Comparison of ENCODE assay signal across 7 mouse cellular contexts in the genomic region with DNA sequence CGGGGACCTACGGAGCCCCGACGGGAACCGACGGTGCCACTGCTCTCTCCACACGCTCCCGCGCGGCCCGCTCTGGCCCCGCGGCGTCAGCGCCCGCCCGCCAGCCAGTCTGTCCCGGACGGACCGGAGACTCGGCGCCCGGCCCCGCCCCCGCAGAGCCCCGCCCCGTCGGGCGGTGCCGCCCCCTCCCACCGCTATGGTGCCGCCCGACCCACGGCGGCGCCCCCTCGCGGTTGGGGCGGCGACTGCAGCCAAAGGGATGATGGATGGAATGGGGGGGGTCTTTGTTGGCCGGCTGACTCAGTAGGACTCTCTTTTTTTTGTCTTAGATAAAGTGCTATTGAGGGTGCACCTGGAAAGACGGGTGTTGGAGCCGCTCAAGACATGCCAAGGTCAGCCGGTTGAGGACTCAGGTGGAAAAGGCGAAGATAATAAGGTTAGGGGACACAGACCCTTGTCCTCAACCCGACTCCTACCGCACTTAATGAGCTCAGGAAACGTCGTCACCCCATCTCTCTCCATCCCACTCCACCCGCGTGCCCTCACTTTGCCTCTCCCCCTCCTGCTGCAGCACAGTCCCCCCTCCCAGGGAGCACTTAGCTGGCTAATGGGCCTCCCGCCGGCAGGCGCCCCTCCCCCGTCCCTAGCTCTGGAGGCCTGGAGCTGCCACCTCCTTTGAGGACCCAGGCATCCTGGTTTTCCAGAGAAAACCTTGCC. TPM values are rescaled to one million over a fixed set of nuclear protein-coding genes. Genes with fewer than 3 reads are reported as not detected.
DNase-seq lines count a peak whose midpoint lies in the region; ATAC-seq and TF ChIP-seq lines count a peak whose summit lies in the region.

No protein-coding gene starts in this region.

- H3K9me3 ChIP-seq in ES-Bruce4 (replicated peaks; ENCODE audit: control insufficient read depth, insufficient read depth, low read length, poor library complexity, severe bottlenecking), result no peaks in the 10 kb centered on the region
- no peaks in the 10 kb centered on the region for H3K9me3 ChIP-seq in forebrain, embryonic 14.5 days (replicated peaks; ENCODE audit: control insufficient read depth, low read length)
- no peaks in the 10 kb centered on the region for H3K9me3 ChIP-seq in hindbrain, embryonic 11.5 days (ENCODE audit: control insufficient read depth, low read length)
- no peaks in the 10 kb centered on the region for H3K9me3 ChIP-seq in limb, embryonic 14.5 days (ENCODE audit: control insufficient read depth, low read length)
- H3K9me3 ChIP-seq in midbrain, embryonic 13.5 days, result no peaks in the 10 kb centered on the region

- peak overlapping the region; percentile 66 for H3K9ac ChIP-seq in ES-Bruce4 (ENCODE audit: low read depth, poor library complexity, severe bottlenecking)
- peak overlapping the region; percentile 51; the same call in 1 of the 2 replicates for H3K9ac ChIP-seq in forebrain, embryonic 14.5 days (ENCODE audit: low read length)
- peak overlapping the region; percentile 61; the same call in 1 of the 2 replicates for H3K9ac ChIP-seq in hindbrain, embryonic 11.5 days (ENCODE audit: low read depth, low read length)
- peak overlapping the region; percentile 63 for H3K9ac ChIP-seq in limb, embryonic 14.5 days (ENCODE audit: low read depth, low read length, severe bottlenecking)
- peak overlapping the region; percentile 57 for H3K9ac ChIP-seq in midbrain, embryonic 13.5 days (replicated peaks)

- peak overlapping the region; percentile 46 for H3K4me2 ChIP-seq in forebrain, embryonic 14.5 days (ENCODE audit: low read length)
- H3K4me2 ChIP-seq in hindbrain, embryonic 11.5 days (replicated peaks; ENCODE audit: low read depth, low read length), result peak overlapping the region; percentile 54
- H3K4me2 ChIP-seq in limb, embryonic 14.5 days (replicated peaks; ENCODE audit: low read depth, low read length, severe bottlenecking), result peak overlapping the region; percentile 61
- H3K4me2 ChIP-seq in midbrain, embryonic 13.5 days (replicated peaks), result peak overlapping the region; percentile 49

- under 1% methylated on average over 55 of the region's 55 CpGs for WGBS in forebrain, embryonic 14.5 days
- WGBS in hindbrain, embryonic 11.5 days, result under 1% methylated on average over 38 of the region's 55 CpGs
- WGBS in limb, embryonic 14.5 days, result under 1% methylated on average over 44 of the region's 55 CpGs
- WGBS in midbrain, embryonic 13.5 days, result 2% methylated on average over 52 of the region's 55 CpGs

- peak overlapping the region; percentile 44 for H3K27ac ChIP-seq in ES-Bruce4 (ENCODE audit: insufficient read depth, low read length)
- H3K27ac ChIP-seq in forebrain, embryonic 14.5 days (ENCODE audit: low read depth, low read length), result no peak overlapping the region
- no peak overlapping the region for H3K27ac ChIP-seq in hindbrain, embryonic 11.5 days (ENCODE audit: low read depth, low read length)
- no peak overlapping the region for H3K27ac ChIP-seq in limb, embryonic 14.5 days (replicated peaks; ENCODE audit: low read depth, low read length)
- no peak overlapping the region for H3K27ac ChIP-seq in midbrain, embryonic 13.5 days
- no peak overlapping the region for H3K27ac ChIP-seq in testis, adult 2 months (ENCODE audit: control insufficient read depth, insufficient read depth, low read depth, low read length)

- peak overlapping the region; percentile 96 for H3K4me3 ChIP-seq in ES-Bruce4 (ENCODE audit: low read depth, low read length)
- peak overlapping the region; percentile 33 for H3K4me3 ChIP-seq in forebrain, embryonic 14.5 days (ENCODE audit: low read depth, low read length)
- H3K4me3 ChIP-seq in hindbrain, embryonic 11.5 days (ENCODE audit: low read depth, low read length), result peak overlapping the region; percentile 38
- peak overlapping the region; percentile 61 for H3K4me3 ChIP-seq in limb, embryonic 14.5 days (replicated peaks; ENCODE audit: low read length)
- H3K4me3 ChIP-seq in midbrain, embryonic 13.5 days (replicated peaks), result peak overlapping the region; percentile 38
- peak overlapping the region; percentile 82 for H3K4me3 ChIP-seq in testis, adult 2 months (ENCODE audit: control insufficient read depth, low read depth, low read length)

- ATAC-seq in forebrain, embryonic 14.5 days, result peak; percentile 22
- peak; percentile 20; the same call in 1 of the 2 replicates for ATAC-seq in hindbrain, embryonic 11.5 days (ENCODE audit: low FRiP score)
- peak; percentile 73 for ATAC-seq in limb, embryonic 14.5 days (ENCODE audit: low FRiP score, low read depth)
- peak; percentile 21; the same call in 1 of the 2 replicates for ATAC-seq in midbrain, embryonic 13.5 days

- peak; percentile 58 for TF ChIP-seq CTCF in ES-Bruce4 (IDR thresholded peaks at IDR 0.05; ENCODE audit: low read depth, low read length)
- peak; percentile 70 for TF ChIP-seq CTCF in testis, adult 2 months (IDR thresholded peaks at IDR 0.05; ENCODE audit: control insufficient read depth, insufficient read depth, insufficient replicate concordance, low read depth, low read length)

- H3K36me3 ChIP-seq in ES-Bruce4 (ENCODE audit: control insufficient read depth, insufficient read depth, low read length, poor library complexity, severe bottlenecking), result peaks cover 6% of the 10 kb centered on the region
- no peaks in the 10 kb centered on the region for H3K36me3 ChIP-seq in forebrain, embryonic 14.5 days (ENCODE audit: control insufficient read depth, insufficient read depth, low read length)
- H3K36me3 ChIP-seq in hindbrain, embryonic 11.5 days (ENCODE audit: control insufficient read depth, insufficient read depth, low read length), result no peaks in the 10 kb centered on the region
- peaks cover 18% of the 10 kb centered on the region for H3K36me3 ChIP-seq in limb, embryonic 14.5 days (ENCODE audit: control insufficient read depth, insufficient read depth, low read length)
- H3K36me3 ChIP-seq in midbrain, embryonic 13.5 days, result no peaks in the 10 kb centered on the region
- no peaks in the 10 kb centered on the region for H3K36me3 ChIP-seq in testis, adult 2 months (ENCODE audit: control insufficient read depth, insufficient read depth, low read length)

- no peak for TF ChIP-seq POLR2A in ES-Bruce4 (IDR thresholded peaks at IDR 0.05; ENCODE audit: insufficient read depth, low read length)
- peak; percentile 69; the same call in 1 of the 2 replicates for TF ChIP-seq POLR2A in limb, embryonic 14.5 days (IDR thresholded peaks at IDR 0.05; ENCODE audit: borderline replicate concordance, extremely low read depth, insufficient read depth, insufficient read length)
- no peak for TF ChIP-seq POLR2A in testis, adult 2 months (IDR thresholded peaks at IDR 0.05; ENCODE audit: control insufficient read depth, low read depth, low read length)

- peaks cover 12% of the 10 kb centered on the region for H3K4me1 ChIP-seq in ES-Bruce4 (ENCODE audit: control insufficient read depth, insufficient read depth, low read length)
- peaks cover 10% of the 10 kb centered on the region for H3K4me1 ChIP-seq in forebrain, embryonic 14.5 days (ENCODE audit: control insufficient read depth, insufficient read depth, low read length)
- H3K4me1 ChIP-seq in hindbrain, embryonic 11.5 days (replicated peaks; ENCODE audit: control insufficient read depth, insufficient read depth, low read length), result peaks cover 5% of the 10 kb centered on the region
- peaks cover 21% of the 10 kb centered on the region for H3K4me1 ChIP-seq in limb, embryonic 14.5 days (ENCODE audit: control insufficient read depth, insufficient read depth, low read length)
- H3K4me1 ChIP-seq in midbrain, embryonic 13.5 days (replicated peaks), result peaks cover 21% of the 10 kb centered on the region
- H3K4me1 ChIP-seq in testis, adult 2 months (ENCODE audit: control insufficient read depth, insufficient read depth, low read length), result peaks cover 24% of the 10 kb centered on the region

- TF ChIP-seq EP300 in ES-Bruce4 (IDR thresholded peaks at IDR 0.05; ENCODE audit: insufficient read depth, low read depth, low read length), result 0 out of 2 replicates have a peak, but pooled peaks have one; percentile 33

- peak; percentile 89 for DNase-seq in adrenal gland, adult 2 months
- DNase-seq in forebrain, embryonic 14.5 days (ENCODE audit: low spot score), result peak; percentile 49
- DNase-seq in hindbrain, embryonic 11.5 days (ENCODE audit: low spot score), result peak; percentile 77
- peak; percentile 30 for DNase-seq in limb, embryonic 14.5 days (ENCODE audit: low spot score)

- no peaks in the 10 kb centered on the region for H3K27me3 ChIP-seq in ES-Bruce4 (ENCODE audit: control insufficient read depth, insufficient read depth, low read length, poor library complexity, severe bottlenecking)
- no peaks in the 10 kb centered on the region for H3K27me3 ChIP-seq in forebrain, embryonic 14.5 days (replicated peaks; ENCODE audit: control insufficient read depth, insufficient read depth, low read length)
- H3K27me3 ChIP-seq in hindbrain, embryonic 11.5 days (ENCODE audit: control insufficient read depth, insufficient read depth, low read length), result peaks cover 8% of the 10 kb centered on the region
- no peaks in the 10 kb centered on the region for H3K27me3 ChIP-seq in limb, embryonic 14.5 days (ENCODE audit: control insufficient read depth, insufficient read depth, low read length)
- peaks cover 40% of the 10 kb centered on the region for H3K27me3 ChIP-seq in midbrain, embryonic 13.5 days
- no peaks in the 10 kb centered on the region for H3K27me3 ChIP-seq in testis, adult 2 months (ENCODE audit: control insufficient read depth, insufficient read depth, low read length)

RNA-seq across cellular contexts. Expression of gene Ppp1r14b, which starts 4.9 kb away (rescaled TPM):
- polyA plus RNA-seq in ES-Bruce4 (2011; ENCODE audit: insufficient read depth, insufficient read length, low read depth, missing spikeins), result 151 and 166 TPM in 2 replicates
- 100 to 1,000 TPM; 123 to 288 TPM for total RNA-seq in adrenal gland, adult 2 months (2021)
- polyA plus RNA-seq in adrenal gland, adult 2 months (2012; rRNA removed), result 156 and 181 TPM in 2 replicates
- polyA plus RNA-seq in forebrain, embryonic 14.5 days (2014; fragmentation: Nextera tagmentation; extraction: Ambion mirVana), result 180 and 194 TPM in 2 replicates
- 180 and 249 TPM in 2 replicates for polyA plus RNA-seq in hindbrain, embryonic 11.5 days (2014; fragmentation: Nextera tagmentation; extraction: Ambion mirVana)
- 277 and 304 TPM in 2 replicates for polyA plus RNA-seq in limb, embryonic 14.5 days (2012; rRNA removed)
- polyA plus RNA-seq in limb, embryonic 14.5 days (2014; fragmentation: Nextera tagmentation; extraction: Ambion mirVana), result 249 and 282 TPM in 2 replicates
- 116 and 151 TPM in 2 replicates for polyA plus RNA-seq in midbrain, embryonic 13.5 days (2015; fragmentation: Nextera tagmentation; extraction: Ambion mirVana)
- polyA plus RNA-seq in testis, adult 2 months (2012; rRNA removed), result 139 and 154 TPM in 2 replicates

RNA-seq across cellular contexts. Expression of gene Plcb3, which starts 6.4 kb away (rescaled TPM):
- polyA plus RNA-seq in ES-Bruce4 (2011; ENCODE audit: insufficient read depth, insufficient read length, low read depth, missing spikeins), result 42.4 and 45.6 TPM in 2 replicates
- 10 to 100 TPM; 34.1 to 47.8 TPM for total RNA-seq in adrenal gland, adult 2 months (2021)
- polyA plus RNA-seq in adrenal gland, adult 2 months (2012; rRNA removed), result 69.1 and 87.1 TPM in 2 replicates
- 6.7 and 7.7 TPM in 2 replicates for polyA plus RNA-seq in forebrain, embryonic 14.5 days (2014; fragmentation: Nextera tagmentation; extraction: Ambion mirVana)
- polyA plus RNA-seq in hindbrain, embryonic 11.5 days (2014; fragmentation: Nextera tagmentation; extraction: Ambion mirVana), result 14.6 and 14.8 TPM in 2 replicates
- polyA plus RNA-seq in limb, embryonic 14.5 days (2012; rRNA removed), result 80.6 and 102 TPM in 2 replicates
- polyA plus RNA-seq in limb, embryonic 14.5 days (2014; fragmentation: Nextera tagmentation; extraction: Ambion mirVana), result 36.6 and 42.4 TPM in 2 replicates
- 9.6 and 11.6 TPM in 2 replicates for polyA plus RNA-seq in midbrain, embryonic 13.5 days (2015; fragmentation: Nextera tagmentation; extraction: Ambion mirVana)
- 13.9 and 14.6 TPM in 2 replicates for polyA plus RNA-seq in testis, adult 2 months (2012; rRNA removed)

RNA-seq across cellular contexts. Expression of gene Fkbp2, which starts 10.5 kb away (rescaled TPM):
- 40.4 and 45.5 TPM in 2 replicates for polyA plus RNA-seq in ES-Bruce4 (2011; ENCODE audit: insufficient read depth, insufficient read length, low read depth, missing spikeins)
- total RNA-seq in adrenal gland, adult 2 months (2021), result 100 to 1,000 TPM; 110 to 119 TPM
- 31.3 and 35.4 TPM in 2 replicates for polyA plus RNA-seq in adrenal gland, adult 2 months (2012; rRNA removed)
- 80.1 and 80.4 TPM in 2 replicates for polyA plus RNA-seq in forebrain, embryonic 14.5 days (2014; fragmentation: Nextera tagmentation; extraction: Ambion mirVana)
- 73.7 and 79.3 TPM in 2 replicates for polyA plus RNA-seq in hindbrain, embryonic 11.5 days (2014; fragmentation: Nextera tagmentation; extraction: Ambion mirVana)
- 39.9 and 73.3 TPM in 2 replicates for polyA plus RNA-seq in limb, embryonic 14.5 days (2012; rRNA removed)
- 71.5 and 80.5 TPM in 2 replicates for polyA plus RNA-seq in limb, embryonic 14.5 days (2014; fragmentation: Nextera tagmentation; extraction: Ambion mirVana)
- polyA plus RNA-seq in midbrain, embryonic 13.5 days (2015; fragmentation: Nextera tagmentation; extraction: Ambion mirVana), result 88.5 and 100 TPM in 2 replicates
- 28.3 and 29.1 TPM in 2 replicates for polyA plus RNA-seq in testis, adult 2 months (2012; rRNA removed)

RNA-seq across cellular contexts. Expression of gene Vegfb, which starts 17.6 kb away (rescaled TPM):
- 44.7 and 49.1 TPM in 2 replicates for polyA plus RNA-seq in ES-Bruce4 (2011; ENCODE audit: insufficient read depth, insufficient read length, low read depth, missing spikeins)
- 100 to 1,000 TPM; 109 to 131 TPM for total RNA-seq in adrenal gland, adult 2 months (2021)
- 149 and 263 TPM in 2 replicates for polyA plus RNA-seq in adrenal gland, adult 2 months (2012; rRNA removed)
- polyA plus RNA-seq in forebrain, embryonic 14.5 days (2014; fragmentation: Nextera tagmentation; extraction: Ambion mirVana), result 24.5 and 28.4 TPM in 2 replicates
- polyA plus RNA-seq in hindbrain, embryonic 11.5 days (2014; fragmentation: Nextera tagmentation; extraction: Ambion mirVana), result 21.4 TPM in 2 replicates
- 46.7 and 55.7 TPM in 2 replicates for polyA plus RNA-seq in limb, embryonic 14.5 days (2012; rRNA removed)
- polyA plus RNA-seq in limb, embryonic 14.5 days (2014; fragmentation: Nextera tagmentation; extraction: Ambion mirVana), result 44.9 and 54.5 TPM in 2 replicates
- polyA plus RNA-seq in midbrain, embryonic 13.5 days (2015; fragmentation: Nextera tagmentation; extraction: Ambion mirVana), result 23.2 and 28.3 TPM in 2 replicates
- 7.5 and 8.4 TPM in 2 replicates for polyA plus RNA-seq in testis, adult 2 months (2012; rRNA removed)

RNA-seq across cellular contexts. Expression of gene Dnajc4, which starts 22.5 kb away (rescaled TPM):
- 14.8 and 15.8 TPM in 2 replicates for polyA plus RNA-seq in ES-Bruce4 (2011; ENCODE audit: insufficient read depth, insufficient read length, low read depth, missing spikeins)
- total RNA-seq in adrenal gland, adult 2 months (2021), result 10 to 100 TPM; 42.6 to 50.7 TPM
- 43.0 and 47.5 TPM in 2 replicates for polyA plus RNA-seq in adrenal gland, adult 2 months (2012; rRNA removed)
- 22.5 and 25.2 TPM in 2 replicates for polyA plus RNA-seq in forebrain, embryonic 14.5 days (2014; fragmentation: Nextera tagmentation; extraction: Ambion mirVana)
- 18.8 and 22.5 TPM in 2 replicates for polyA plus RNA-seq in hindbrain, embryonic 11.5 days (2014; fragmentation: Nextera tagmentation; extraction: Ambion mirVana)
- 32.4 and 38.0 TPM in 2 replicates for polyA plus RNA-seq in limb, embryonic 14.5 days (2012; rRNA removed)
- 24.4 and 26.8 TPM in 2 replicates for polyA plus RNA-seq in limb, embryonic 14.5 days (2014; fragmentation: Nextera tagmentation; extraction: Ambion mirVana)
- polyA plus RNA-seq in midbrain, embryonic 13.5 days (2015; fragmentation: Nextera tagmentation; extraction: Ambion mirVana), result 24.2 and 25.4 TPM in 2 replicates
- 109 and 123 TPM in 2 replicates for polyA plus RNA-seq in testis, adult 2 months (2012; rRNA removed)

Comparison
In these comparisons a context has a peak if more than half of its experiments do, and no peak if none do; other contexts are left out.
1. H3K4me3 ChIP-seq: peak in every context shown above with its lines; median percentile 96 in ES-Bruce4; 82 in testis, adult 2 months; 61 in limb, embryonic 14.5 days; 38 in hindbrain, embryonic 11.5 days; 38 in midbrain, embryonic 13.5 days; 33 in forebrain, embryonic 14.5 days.
2. DNase-seq: peak in every context shown above with its lines; median percentile 89 in adrenal gland, adult 2 months; 77 in hindbrain, embryonic 11.5 days; 49 in forebrain, embryonic 14.5 days; 30 in limb, embryonic 14.5 days.
3. ATAC-seq: peak in every context shown above with its lines; median percentile 73 in limb, embryonic 14.5 days; 22 in forebrain, embryonic 14.5 days; 21 in midbrain, embryonic 13.5 days; 20 in hindbrain, embryonic 11.5 days.